Mouse (Mus musculus) kidney, adult 2 months (tissue): ENCODE results near the gene Tmeff1. TPM values are rescaled to one million over a fixed set of nuclear protein-coding genes. Genes with fewer than 3 reads are reported as not detected.

Source experiments
- DNase-seq: peaks from one replicate; pipeline ENCODE4 v3.0.0; 2021
- H3K27ac ChIP-seq: fragments of 200-500 bp; 2 replicates; pipeline ENCODE4 v1.5.1; 2012; ENCODE audit warnings: low read depth, low read length, control low read depth, inconsistent platforms; ENCODE audit not compliant: insufficient read depth
- H3K27me3 ChIP-seq: fragments of 200-500 bp; replicated peaks from 2 replicates; pipeline ENCODE4 v1.6.1; 2012; ENCODE audit warnings: mild to moderate bottlenecking, moderate library complexity, low read length, inconsistent platforms; ENCODE audit not compliant: control insufficient read depth, insufficient read depth
- H3K36me3 ChIP-seq: fragments of 200-500 bp; 2 replicates; pipeline ENCODE4 v1.6.1; 2012; ENCODE audit warnings: mild to moderate bottlenecking, moderate library complexity, low read length, inconsistent platforms; ENCODE audit not compliant: control insufficient read depth, insufficient read depth
- H3K4me1 ChIP-seq: fragments of 200-500 bp; 2 replicates; pipeline ENCODE4 v1.6.1; 2011; ENCODE audit warnings: low read length; ENCODE audit not compliant: control insufficient read depth, insufficient read depth
- H3K4me3 ChIP-seq: fragments of 200-500 bp; 2 replicates; pipeline ENCODE4 v1.5.1; 2011; ENCODE audit warnings: mild to moderate bottlenecking, low read depth, low read length, control low read depth; ENCODE audit not compliant: insufficient read depth
- CTCF ChIP-seq: fragments of 200-500 bp; conservative IDR thresholded peaks from 2 replicates; pipeline ENCODE4 v1.5.1; 2011; ENCODE audit warnings: low read depth, mild to moderate bottlenecking, control low read depth, low read length, moderate library complexity, mixed read lengths; ENCODE audit not compliant: insufficient read depth, insufficient read length
- POLR2A ChIP-seq: fragments of 200-500 bp; IDR thresholded peaks from one replicate; pipeline ENCODE4 v1.6.1; 2011; ENCODE audit warnings: low read depth, low read length, control low read depth
- WGBS: fragments of 180-500 bp; shearing (Covaris S2); methylation state at CpG from one replicate; pipeline ENCODE4 v1.1.7; 2018; 5-methylcytosine and 5-hydroxymethylcytosine counted together
- polyA plus RNA-seq: library from polyadenylated mRNA; depleted of rRNA; stranded (reverse); fragments of >200 nt; gene quantifications from 2 replicates; pipeline ENCODE4 v1.2.3, GENCODE M21; 2012

Gene Tmeff1
- polyA plus RNA-seq, 1 experiment, result 1.3 TPM

GRCm38 (mm10) chr4:48656530-48656929 is 71.6 kb downstream of the Tmeff1 start:
- H3K36me3 ChIP-seq, result no peaks in the 10 kb centered on the region
- DNase-seq, result no peak
- no peaks in the 10 kb centered on the region for H3K4me1 ChIP-seq
- WGBS, result 93% methylated on average over 8 of the region's 8 CpGs
- TF ChIP-seq CTCF, result no peak
- no peak for TF ChIP-seq POLR2A
- no peaks in the 10 kb centered on the region for H3K27me3 ChIP-seq
- H3K4me3 ChIP-seq, result no peak overlapping the region
- H3K27ac ChIP-seq, result no peak overlapping the region

- WGBS, result 81% methylated on average over 4 of the region's 4 CpGs
- Histone ChIP-seq H3K27ac (no peak overlapping the region), H3K4me3 (no peak overlapping the region), H3K4me1 (no peaks in the 10 kb centered on the region), H3K27me3 (no peaks in the 10 kb centered on the region), H3K36me3 (no peaks in the 10 kb centered on the region)
- DNase-seq, result no peak
- TF ChIP-seq CTCF, result no peak
- no peak for TF ChIP-seq POLR2A
These were observed 75.2 kb downstream of the Tmeff1 start for GRCm38 (mm10) chr4:48660144-48660543.

- Histone ChIP-seq H3K36me3 (no peaks in the 10 kb centered on the region), H3K4me1 (no peaks in the 10 kb centered on the region), H3K4me3 (no peak overlapping the region), H3K27ac (no peak overlapping the region), H3K27me3 (no peaks in the 10 kb centered on the region)
- WGBS, result 84% methylated on average over 7 of the region's 7 CpGs
- DNase-seq, result no peak
- TF ChIP-seq CTCF (no peak), POLR2A (no peak)
These were observed 75.9 kb downstream of the Tmeff1 start for GRCm38 (mm10) chr4:48660619-48661575.

DNA sequence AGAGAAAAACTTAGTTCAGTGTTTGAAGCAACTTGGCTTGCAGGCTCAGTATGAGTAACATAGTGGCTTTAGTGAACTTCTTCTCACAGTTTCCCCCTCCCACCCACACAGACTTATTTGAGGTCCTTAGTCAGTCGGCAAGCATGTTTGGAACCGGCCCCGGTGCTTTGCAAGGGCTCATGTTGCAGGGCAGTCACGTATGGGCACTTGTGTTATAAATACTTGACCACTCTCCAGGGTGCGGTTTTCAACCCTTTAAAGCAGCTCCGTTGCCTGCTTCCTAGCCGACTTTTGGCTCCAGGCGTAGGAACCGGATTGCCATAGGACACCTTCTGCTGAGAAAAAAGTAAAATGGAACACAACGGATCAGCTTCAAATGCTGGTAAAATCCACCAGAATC is 78.3 kb downstream of the Tmeff1 start, which contains the start of gene Cavin4:
Gene Cavin4, plus strand, starts transcription at position 244 of the 400 bp plus-strand sequence.
- no peak within 1 kb of the TSS for H3K27ac ChIP-seq
- WGBS, result 86% methylated on average over 10 of the region's 10 CpGs
- TF ChIP-seq CTCF, result no peak
- no peak for TF ChIP-seq POLR2A
- H3K4me1 ChIP-seq, result no peaks in the 10 kb centered on the region
- no peaks in the 10 kb centered on the region for H3K36me3 ChIP-seq
- no peaks in the 10 kb centered on the region for H3K27me3 ChIP-seq
- DNase-seq, result no peak
- no peak within 1 kb of the TSS for H3K4me3 ChIP-seq

GRCm38 (mm10) chr4:48664021-48664420 is 79.0 kb downstream of the Tmeff1 start:
- TF ChIP-seq CTCF (no peak), POLR2A (no peak)
- no peak overlapping the region for H3K4me3 ChIP-seq
- no peaks in the 10 kb centered on the region for H3K4me1 ChIP-seq
- WGBS, result 84% methylated on average over 6 of the region's 6 CpGs
- no peaks in the 10 kb centered on the region for H3K27me3 ChIP-seq
- no peaks in the 10 kb centered on the region for H3K36me3 ChIP-seq
- no peak overlapping the region for H3K27ac ChIP-seq
- no peak for DNase-seq

DNA sequence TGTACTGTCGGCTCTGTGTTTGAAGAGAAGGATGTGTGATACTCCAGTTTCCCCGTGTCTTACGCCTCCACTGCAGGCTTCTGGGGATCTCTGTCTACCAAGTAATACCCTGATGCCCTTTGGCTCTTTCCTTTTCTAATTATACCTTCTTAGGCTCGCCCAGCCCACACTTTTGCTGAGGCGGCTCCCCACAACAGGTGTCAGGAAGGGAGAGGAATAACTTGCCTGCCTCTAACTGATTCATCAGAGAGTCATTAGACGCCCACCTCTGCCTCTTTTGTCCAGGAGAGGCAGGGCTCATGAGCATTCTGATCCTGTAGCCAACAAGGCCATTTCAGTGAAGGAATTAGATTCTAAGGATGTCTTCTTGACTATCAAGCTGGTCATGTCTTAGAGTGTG is 82.3 kb downstream of the Tmeff1 start:
- H3K27me3 ChIP-seq, result no peaks in the 10 kb centered on the region
- no peak overlapping the region for H3K27ac ChIP-seq
- TF ChIP-seq CTCF, result no peak
- no peak for TF ChIP-seq POLR2A
- no peaks in the 10 kb centered on the region for H3K36me3 ChIP-seq
- no peak for DNase-seq
- no peaks in the 10 kb centered on the region for H3K4me1 ChIP-seq
- 91% methylated on average over 6 of the region's 6 CpGs for WGBS
- H3K4me3 ChIP-seq, result no peak overlapping the region

DNA sequence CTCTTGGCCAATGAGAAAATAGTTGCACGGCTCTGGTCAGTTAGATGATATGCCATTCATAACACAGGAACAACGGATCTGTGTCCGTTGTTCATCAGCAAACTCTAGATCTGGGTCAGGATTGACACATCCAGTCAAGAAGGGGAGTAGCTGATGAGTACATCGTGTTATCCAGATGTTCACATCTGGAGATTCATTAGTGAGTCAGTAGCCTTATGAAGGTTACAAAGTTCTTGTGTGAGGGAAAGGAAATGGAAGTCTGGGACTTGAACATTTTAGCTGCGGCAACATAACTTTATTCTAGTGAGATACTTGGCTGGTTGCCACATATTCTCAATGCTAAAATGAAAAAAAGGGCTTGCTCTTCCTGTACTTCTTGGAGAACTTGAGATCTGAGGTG is 87.9 kb downstream of the Tmeff1 start:
- no peak overlapping the region for H3K27ac ChIP-seq
- H3K4me3 ChIP-seq, result no peak overlapping the region
- H3K27me3 ChIP-seq, result no peaks in the 10 kb centered on the region
- no peaks in the 10 kb centered on the region for H3K4me1 ChIP-seq
- TF ChIP-seq CTCF, result no peak
- TF ChIP-seq POLR2A, result no peak
- DNase-seq, result peak; percentile 10
- H3K36me3 ChIP-seq, result no peaks in the 10 kb centered on the region
- WGBS, result 72% methylated on average over 5 of the region's 5 CpGs
